Mouse (Mus musculus) lung, adult 18-20 months (tissue): ENCODE measurements around the gene Olfr1046.
"Not testable (repeated sequence)": the region's sequence is repeated elsewhere in the genome, so short reads cannot be mapped to it uniquely, and the experiment has no call there.

Experiments used
- DNase-seq, 2 experiments: peaks; one replicate each; pipeline ENCODE4 v3.0.0; 2022; ENCODE audit warnings: mixed read lengths in 2 of 2

The Olfr1046 gene

GRCm38 (mm10) chr2:86219214-86219613 lies at the start of gene Olfr1046:
Gene Olfr1046, minus strand, starts transcription at chr2:86219314.
- DNase-seq, result no peak

DNA sequence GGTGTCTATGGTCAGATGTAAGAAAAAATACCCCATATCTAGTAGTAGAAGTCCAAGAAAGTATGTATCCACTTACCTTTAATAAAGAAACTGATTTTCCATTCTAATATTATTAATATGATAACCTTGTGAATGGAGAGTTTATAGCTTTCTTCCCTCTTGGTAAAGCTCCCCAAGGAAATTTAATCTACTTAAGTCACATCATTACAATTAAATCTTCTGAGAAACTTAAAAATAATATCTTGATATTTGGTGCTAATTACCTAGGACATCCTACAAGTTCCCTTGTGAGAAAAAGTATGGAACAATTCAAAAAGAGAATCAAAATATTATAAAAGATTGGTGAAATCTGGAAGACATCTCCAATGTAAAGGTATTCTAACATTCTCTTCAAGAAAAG lies 39.1 kb upstream of the Olfr1046 start, which contains the start of gene Olfr1049:
TSS of gene Olfr1049 (minus strand) at position 101 of the 400 bp plus-strand sequence.
- DNase-seq, result not testable (repeated sequence)

DNA sequence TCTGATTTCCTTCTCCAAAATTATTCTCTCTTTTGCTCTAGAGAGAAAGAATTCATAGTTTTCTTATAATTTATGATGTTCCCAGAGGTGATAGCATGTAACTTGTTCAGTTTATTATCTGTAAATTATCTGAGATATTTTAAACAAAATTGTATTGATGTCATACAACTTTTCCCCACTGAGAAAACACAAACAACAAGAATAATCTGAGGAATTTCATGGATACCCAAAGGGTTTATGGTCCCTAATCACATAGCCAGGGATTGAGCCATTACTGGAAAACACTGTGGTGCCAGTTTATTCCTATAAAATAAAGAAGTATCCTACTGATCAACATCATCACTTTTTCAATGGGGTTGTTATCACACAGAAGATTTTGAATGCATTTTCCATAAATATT lies 21.1 kb upstream of the Olfr1046 start, which contains the start of gene Olfr1048:
TSS of gene Olfr1048 (minus strand) at position 101 of the 400 bp plus-strand sequence.
- no peak for DNase-seq

- DNase-seq, result no peak
Measured at GRCm38 (mm10) chr2:86231301-86231700, 12.2 kb upstream of the Olfr1046 start, which contains the start of gene Olfr1047. Gene Olfr1047, minus strand, starts transcription at chr2:86231401.

DNA sequence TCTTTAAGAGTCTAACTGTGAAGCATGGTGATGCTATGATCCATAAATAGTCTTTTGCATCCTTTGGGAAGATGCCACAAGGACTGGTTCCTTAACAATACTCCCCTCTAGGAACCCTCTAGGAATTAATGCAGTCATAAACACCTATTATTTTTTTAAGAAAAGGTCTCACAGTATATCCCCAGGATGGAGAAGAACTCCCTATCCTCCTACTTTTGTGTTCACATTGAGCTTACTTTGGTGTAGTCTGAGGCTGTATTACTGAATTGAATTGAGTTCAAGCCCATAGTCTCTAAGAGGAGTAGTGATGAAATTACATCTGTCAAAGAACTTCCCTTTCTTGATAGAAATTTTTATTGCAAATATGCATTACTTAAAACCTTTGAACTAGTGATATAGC lies 16.2 kb downstream of the Olfr1046 start, which contains the start of gene Olfr1045:
TSS of gene Olfr1045 (minus strand) at position 101 of the 400 bp plus-strand sequence.
- DNase-seq, result no peak

DNA sequence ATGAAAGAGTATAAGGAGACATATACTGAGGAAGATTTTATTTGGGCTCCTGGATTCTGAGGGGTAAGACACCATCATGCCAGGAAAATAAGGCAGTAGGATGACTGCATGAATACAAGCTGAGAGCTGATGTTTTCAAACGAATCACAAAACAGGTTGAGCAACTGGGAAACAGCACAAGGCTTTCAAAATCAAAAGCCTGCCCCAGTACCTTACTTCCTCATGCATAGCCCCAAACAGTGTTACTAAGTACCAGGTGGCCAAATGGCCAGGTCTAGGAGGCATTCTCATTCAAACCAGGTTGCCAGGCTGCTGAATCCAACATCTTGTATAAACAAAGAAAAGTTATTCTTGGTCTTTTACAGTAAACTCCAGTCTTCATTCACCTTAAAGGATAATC lies 23.3 kb downstream of the Olfr1046 start:
- no peak for DNase-seq

- no peak for DNase-seq
Measured at GRCm38 (mm10) chr2:86185583-86185982, 33.5 kb downstream of the Olfr1046 start, which contains the start of gene Olfr52. Gene Olfr52, minus strand, starts transcription at chr2:86185683.

DNA sequence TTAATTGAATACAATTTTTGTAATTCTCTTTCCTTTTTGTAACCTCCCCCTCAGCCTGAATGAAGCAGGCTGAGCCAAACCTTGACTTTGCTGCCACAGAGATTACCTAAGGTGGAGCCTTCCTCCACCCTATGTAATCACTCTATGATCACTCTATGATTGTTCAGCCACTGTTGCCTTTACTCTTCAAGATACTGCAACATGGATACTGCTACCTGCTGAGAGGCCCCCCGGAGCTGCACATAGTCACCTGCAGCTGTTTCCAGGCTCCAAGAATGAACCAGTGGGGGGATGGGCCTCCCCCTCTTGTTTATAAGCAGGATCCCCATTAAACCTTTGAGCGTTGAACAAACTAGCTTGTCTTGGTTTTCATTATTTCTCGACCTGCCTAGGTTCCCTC lies 39.2 kb downstream of the Olfr1046 start:
- DNase-seq, result no peak

- DNase-seq, result no peak
Measured at GRCm38 (mm10) chr2:86177720-86178119, 41.4 kb downstream of the Olfr1046 start, which contains the start of gene Olfr1044. Gene Olfr1044, minus strand, starts transcription at chr2:86177820.

DNA sequence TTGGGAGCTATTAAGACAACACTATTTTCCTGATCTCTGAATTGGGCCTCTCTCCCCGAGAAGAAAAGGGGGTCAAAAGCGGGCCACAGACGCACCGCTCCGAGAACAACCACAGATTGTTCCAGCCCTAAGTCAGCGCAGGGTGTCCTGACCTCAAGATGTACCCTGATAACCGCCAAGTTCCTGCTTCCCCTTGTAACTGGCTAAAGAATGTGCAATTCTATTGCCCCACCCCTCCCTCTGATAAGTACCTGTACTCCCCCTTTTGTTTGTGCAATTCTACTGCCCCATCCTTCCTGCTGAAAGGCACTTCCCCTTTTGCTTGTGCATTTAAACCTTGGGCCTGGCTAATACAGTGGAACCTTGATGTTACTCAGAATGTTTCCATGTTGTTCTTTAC lies 43.7 kb downstream of the Olfr1046 start:
- DNase-seq, result not testable (repeated sequence)

- no peak for DNase-seq
Measured at GRCm38 (mm10) chr2:86167422-86167821, 51.7 kb downstream of the Olfr1046 start, which contains the start of gene Olfr1043. Gene Olfr1043, minus strand, starts transcription at chr2:86167522.
